ENCODE assay signal across 9 mouse cellular contexts in genomic region chr16:4606431-4607084, GRCm38 (mm10). TPM values are rescaled to one million over a fixed set of nuclear protein-coding genes. Genes with fewer than 3 reads are reported as not detected.
A peak's percentile ranks its signal among the peaks of the same experiment; 100 is the strongest.
DNase-seq lines count a peak whose midpoint lies in the region; ATAC-seq and TF ChIP-seq lines count a peak whose summit lies in the region.
"Had no signal": no experiment of that assay in that cellular context is flagged by ENCODE, and none has a peak within 500 bp of the region (broad histone marks: within the 10 kb centered on the region; RNA-seq: fewer than 3 reads in every experiment).

No protein-coding gene starts in this region.

- H3K36me3 ChIP-seq in testis, adult 2 months (ENCODE audit: control insufficient read depth, insufficient read depth, low read length): no peaks in the 10 kb centered on the region
- peaks cover 32% of the 10 kb centered on the region for H3K36me3 ChIP-seq in embryonic facial prominence, embryonic 13.5 days

- no peaks in the 10 kb centered on the region for H3K9me3 ChIP-seq in embryonic facial prominence, embryonic 13.5 days
- H3K9me3 ChIP-seq: megakaryocyte, embryonic 14.5 days had no signal

- no peak for TF ChIP-seq POLR2A in testis, adult 2 months (IDR thresholded peaks at IDR 0.05; ENCODE audit: control insufficient read depth, low read depth, low read length)

- H3K4me1 ChIP-seq in testis, adult 2 months (ENCODE audit: control insufficient read depth, insufficient read depth, low read length): peaks cover 3% of the 10 kb centered on the region
- peaks cover 68% of the 10 kb centered on the region for H3K4me1 ChIP-seq in embryonic facial prominence, embryonic 13.5 days

- H3K4me3 ChIP-seq in testis, adult 2 months (ENCODE audit: control insufficient read depth, low read depth, low read length): no peak overlapping the region
- H3K4me3 ChIP-seq in embryonic facial prominence, embryonic 13.5 days: no peak overlapping the region

- no peak overlapping the region for H3K27ac ChIP-seq in testis, adult 2 months (ENCODE audit: control insufficient read depth, insufficient read depth, low read depth, low read length)
- H3K27ac ChIP-seq in embryonic facial prominence, embryonic 13.5 days: peak overlapping the region; percentile 39; the same call in 1 of the 2 replicates

- peak; percentile 20; the same call in 1 of the 2 replicates for TF ChIP-seq CTCF in testis, adult 2 months (IDR thresholded peaks at IDR 0.05; ENCODE audit: control insufficient read depth, insufficient read depth, insufficient replicate concordance, low read depth, low read length)

- intact Hi-C loops in heart, postnatal 10 days (cut with DNase I): loop anchor here (1.0 to 5.0 kb wide), 3 partner anchors 13 to 289 kb away; no protein-coding TSS in a partner anchor

- no peak for DNase-seq in testis, postnatal 14 days (ENCODE audit: low spot score)
- DNase-seq in heart, postnatal 10 days: peak; percentile 77 to 80
- peak; percentile 82 for DNase-seq in kidney, postnatal 14 days
- DNase-seq in yolk sac, embryonic 10.5 days (ENCODE audit: low spot score): peak; percentile 67
- DNase-seq in layer of hippocampus, adult 8-10 months (ENCODE audit: low spot score in 2 of 2): no peak

- WGBS in embryonic facial prominence, embryonic 13.5 days: 25% methylated on average over 5 of the region's 5 CpGs

- ATAC-seq in embryonic facial prominence, embryonic 13.5 days (ENCODE audit: insufficient number of reproducible peaks, insufficient read depth, low FRiP score, low TSS enrichment, low read depth): no peak
- peak; percentile 73 for ATAC-seq in megakaryocyte progenitor cell, adult 5-6 weeks (replicated peaks; ENCODE audit: poor library complexity)

- no peak overlapping the region for H3K4me2 ChIP-seq in embryonic facial prominence, embryonic 13.5 days

- 0 out of 2 replicates have a peak overlapping the region, but pooled peaks have one; percentile 44 for H3K9ac ChIP-seq in embryonic facial prominence, embryonic 13.5 days

- H3K27me3 ChIP-seq in testis, adult 2 months (ENCODE audit: control insufficient read depth, insufficient read depth, low read length): no peaks in the 10 kb centered on the region
- H3K27me3 ChIP-seq in embryonic facial prominence, embryonic 13.5 days: no peaks in the 10 kb centered on the region

RNA-seq across cellular contexts. Expression of gene Glis2, which starts 12.0 kb away (rescaled TPM):
- 3.7 and 4.2 TPM in 2 replicates for polyA plus RNA-seq in testis, adult 2 months (2012; rRNA removed)
- polyA plus RNA-seq in embryonic facial prominence, embryonic 13.5 days (2015; fragmentation: Nextera tagmentation; extraction: Ambion mirVana): 25.3 and 31.2 TPM in 2 replicates
- total RNA-seq in heart, postnatal 10 days (2021): 10 to 100 TPM; 27.6 to 34.5 TPM
- total RNA-seq in megakaryocyte progenitor cell, adult 5-6 weeks (2015): 1.1 and 1.5 TPM in 2 replicates
- total RNA-seq in megakaryocyte progenitor cell, adult 5-6 weeks (2017): 0.64 and 1.1 TPM in 2 replicates
- 10 to 100 TPM; 10.9 to 18.4 (median 11.9) TPM for total RNA-seq in layer of hippocampus, adult 8-10 months (2022)

RNA-seq across cellular contexts. Expression of gene Pam16, which starts 18.2 kb away (rescaled TPM):
- polyA plus RNA-seq in testis, adult 2 months (2012; rRNA removed): 104 and 114 TPM in 2 replicates
- 71.0 and 99.5 TPM in 2 replicates for polyA plus RNA-seq in embryonic facial prominence, embryonic 13.5 days (2015; fragmentation: Nextera tagmentation; extraction: Ambion mirVana)
- total RNA-seq in heart, postnatal 10 days (2021): 100 to 1,000 TPM in 1 of 2 experiments, 10 to 100 TPM in 1; 96.6 to 125 TPM
- total RNA-seq in megakaryocyte progenitor cell, adult 5-6 weeks (2015): 74.0 and 86.1 TPM in 2 replicates
- 19.1 and 35.2 TPM in 2 replicates for total RNA-seq in megakaryocyte progenitor cell, adult 5-6 weeks (2017)
- total RNA-seq in layer of hippocampus, adult 8-10 months (2022): 100 to 1,000 TPM in 1 of 4 experiments, 10 to 100 TPM in 3; 81.5 to 100 (median 89.5) TPM

RNA-seq across cellular contexts. Expression of gene Vasn, which starts 33.2 kb away (rescaled TPM):
- 13.5 and 15.9 TPM in 2 replicates for polyA plus RNA-seq in testis, adult 2 months (2012; rRNA removed)
- polyA plus RNA-seq in embryonic facial prominence, embryonic 13.5 days (2015; fragmentation: Nextera tagmentation; extraction: Ambion mirVana): 29.2 and 30.2 TPM in 2 replicates
- total RNA-seq in heart, postnatal 10 days (2021): 10 to 100 TPM; 13.6 to 18.0 TPM
- total RNA-seq in megakaryocyte progenitor cell, adult 5-6 weeks (2015): 0.07 and 0.49 TPM in 2 replicates
- total RNA-seq in megakaryocyte progenitor cell, adult 5-6 weeks (2017): 0.17 and 0.34 TPM in 2 replicates
- 10 to 100 TPM in 1 of 4 experiments, 1 to 10 TPM in 3; 4.8 to 10.2 (median 6.7) TPM for total RNA-seq in layer of hippocampus, adult 8-10 months (2022)

RNA-seq across cellular contexts. Expression of gene Dnaja3, which starts 33.2 kb away (rescaled TPM):
- 26.7 and 28.0 TPM in 2 replicates for polyA plus RNA-seq in testis, adult 2 months (2012; rRNA removed)
- 54.0 and 58.7 TPM in 2 replicates for polyA plus RNA-seq in embryonic facial prominence, embryonic 13.5 days (2015; fragmentation: Nextera tagmentation; extraction: Ambion mirVana)
- 100 to 1,000 TPM; 106 to 107 TPM for total RNA-seq in heart, postnatal 10 days (2021)
- total RNA-seq in megakaryocyte progenitor cell, adult 5-6 weeks (2015): 24.6 and 26.3 TPM in 2 replicates
- total RNA-seq in megakaryocyte progenitor cell, adult 5-6 weeks (2017): 59.5 and 71.1 TPM in 2 replicates
- total RNA-seq in layer of hippocampus, adult 8-10 months (2022): 10 to 100 TPM; 59.6 to 68.7 (median 64.4) TPM

RNA-seq across cellular contexts. Expression of gene Tfap4, which starts 46.9 kb away (rescaled TPM):
- polyA plus RNA-seq in testis, adult 2 months (2012; rRNA removed): 1.9 TPM in 2 replicates
- 27.0 and 33.2 TPM in 2 replicates for polyA plus RNA-seq in embryonic facial prominence, embryonic 13.5 days (2015; fragmentation: Nextera tagmentation; extraction: Ambion mirVana)
- 1 to 10 TPM; 4.1 to 4.3 TPM for total RNA-seq in heart, postnatal 10 days (2021)
- total RNA-seq in megakaryocyte progenitor cell, adult 5-6 weeks (2015): 37.1 and 41.2 TPM in 2 replicates
- 42.0 and 53.9 TPM in 2 replicates for total RNA-seq in megakaryocyte progenitor cell, adult 5-6 weeks (2017)
- 1 to 10 TPM; 5.8 to 7.4 (median 7.4) TPM for total RNA-seq in layer of hippocampus, adult 8-10 months (2022)

Comparison
In these comparisons a context has a peak if more than half of its experiments do, and no peak if none do; other contexts are left out.
1. DNase-seq: peak in heart, postnatal 10 days (2 of 2), kidney, postnatal 14 days (single experiment) and yolk sac, embryonic 10.5 days (single experiment); none in testis, postnatal 14 days (single experiment) and layer of hippocampus, adult 8-10 months (0 of 2).
2. RNA of gene Glis2, which starts 12.0 kb away (total RNA-seq): 27.6 to 34.5 TPM in heart, postnatal 10 days and 10.9 to 18.4 TPM in layer of hippocampus, adult 8-10 months; 0.64 to 1.5 TPM in megakaryocyte progenitor cell, adult 5-6 weeks; every median in the first group is over 4 times any median in the second.